Mouse (Mus musculus): ENCODE data around the gene Krt25.

Gene Krt25

GRCm38 (mm10) chr11:99322851-99323250 is at the start of gene Krt25:
Gene Krt25 (minus strand): TSS chr11:99322951.
- DNase-seq (ENCODE audit: low read depth, low spot score), result no peak

DNA sequence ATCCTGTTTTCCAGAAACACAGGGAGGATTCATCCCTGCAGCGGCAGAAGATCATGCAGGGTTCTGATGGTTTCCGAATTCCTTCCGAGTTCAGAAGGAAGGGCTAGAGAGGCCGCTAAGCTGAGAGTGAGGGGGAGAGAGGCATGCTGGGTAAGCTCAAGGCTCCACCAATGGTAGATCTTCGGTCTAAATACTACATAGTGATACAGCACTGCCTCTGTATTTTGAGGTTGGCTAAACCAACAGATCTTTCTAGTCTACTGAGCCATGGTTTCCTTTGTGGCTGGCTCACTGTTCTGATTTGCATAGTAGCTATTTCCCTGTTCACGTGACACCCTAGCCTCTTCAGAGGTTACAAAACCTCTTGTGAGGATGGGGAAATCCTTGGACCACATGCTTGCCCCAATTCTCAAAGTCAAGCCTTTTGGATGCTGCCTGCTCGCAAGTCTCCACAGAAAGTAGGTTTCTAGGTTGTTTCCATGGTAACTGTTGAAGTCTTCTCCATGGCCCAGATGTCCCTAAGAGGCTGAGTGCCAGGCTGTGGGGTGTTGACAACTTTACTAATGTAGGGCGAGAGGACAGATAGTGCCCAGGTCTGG is 47.2 kb upstream of the Krt25 start:
- DNase-seq (ENCODE audit: low read depth, low spot score), result no peak

GRCm38 (mm10) chr11:99369229-99369628 is 46.5 kb upstream of the Krt25 start:
- DNase-seq (ENCODE audit: low read depth, low spot score), result peak; percentile 84

- peak; percentile 61 for DNase-seq (ENCODE audit: low read depth, low spot score)
Observed at GRCm38 (mm10) chr11:99366791-99367190, 44.0 kb upstream of the Krt25 start.

DNA sequence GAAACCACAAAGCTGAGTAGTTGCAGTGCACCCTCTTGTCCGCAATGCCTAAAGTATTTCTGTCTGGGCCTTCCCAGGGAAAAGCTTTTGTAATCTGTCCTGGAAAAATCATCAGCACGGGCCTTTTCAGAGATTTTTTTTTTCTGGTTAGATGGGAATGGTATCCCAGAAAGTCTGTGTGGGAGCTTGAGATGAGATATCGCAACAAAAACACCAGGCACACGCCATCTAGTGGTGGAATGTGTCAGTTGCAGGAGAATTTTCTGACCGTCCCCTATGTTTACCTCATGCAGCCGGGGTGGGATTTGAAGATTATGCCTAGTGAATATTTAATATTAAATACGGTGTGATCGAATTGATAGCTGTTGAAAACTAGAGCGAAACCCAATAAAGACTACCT is 41.7 kb upstream of the Krt25 start:
- peak; percentile 74 for DNase-seq (ENCODE audit: low read depth, low spot score)

DNA sequence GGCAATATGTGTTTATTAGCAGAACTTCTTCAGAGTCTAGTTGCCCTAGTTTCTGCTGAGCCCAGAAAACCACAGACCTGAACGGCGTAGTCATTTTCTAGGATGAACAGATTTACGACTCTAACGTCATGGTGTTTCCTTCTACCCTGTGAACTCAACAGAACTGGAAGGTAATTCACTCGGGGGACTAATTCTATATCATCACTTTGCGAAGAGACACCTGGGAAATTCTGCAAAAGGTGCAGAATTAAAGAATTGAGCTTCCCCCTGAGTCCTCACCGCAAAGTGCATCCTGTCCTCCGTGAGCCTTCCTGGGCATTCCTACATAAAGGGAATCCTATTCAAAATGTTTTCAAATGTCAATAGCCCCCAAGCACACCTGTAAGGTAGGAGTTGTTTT is 38.7 kb upstream of the Krt25 start:
- no peak for DNase-seq (ENCODE audit: low read depth, low spot score)

- DNase-seq (ENCODE audit: low read depth, low spot score), result no peak
Observed at GRCm38 (mm10) chr11:99351004-99351403, 28.3 kb upstream of the Krt25 start, which contains the start of gene Krt27. Gene Krt27 (minus strand): TSS chr11:99351104.

DNA sequence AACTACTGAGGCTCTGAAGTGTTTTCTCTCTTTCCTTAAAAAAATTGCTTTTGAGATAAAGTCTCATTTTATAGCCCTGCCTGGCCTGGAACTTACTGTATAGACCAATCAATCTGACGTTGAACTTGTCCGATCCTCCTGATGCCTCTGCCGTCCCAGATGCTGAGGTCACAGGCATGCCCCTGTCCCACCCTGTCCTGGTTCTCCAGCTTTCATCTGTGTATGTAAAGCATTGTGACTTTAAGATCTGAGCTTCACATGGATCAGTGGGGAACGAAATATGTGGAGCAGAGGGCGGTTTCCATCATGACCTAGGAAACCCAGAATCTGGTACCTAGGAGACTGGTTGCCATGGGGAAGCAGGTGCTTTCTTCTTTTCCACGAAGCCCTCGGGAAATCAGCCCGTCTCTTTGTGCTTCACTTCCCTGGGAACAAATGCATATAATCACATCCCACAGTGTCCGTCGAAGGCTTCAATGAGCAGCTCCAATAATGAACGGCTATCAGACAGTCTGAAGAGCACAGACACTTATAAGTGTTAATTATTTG is 16.6 kb upstream of the Krt25 start:
- no peak for DNase-seq (ENCODE audit: low read depth, low spot score)

DNA sequence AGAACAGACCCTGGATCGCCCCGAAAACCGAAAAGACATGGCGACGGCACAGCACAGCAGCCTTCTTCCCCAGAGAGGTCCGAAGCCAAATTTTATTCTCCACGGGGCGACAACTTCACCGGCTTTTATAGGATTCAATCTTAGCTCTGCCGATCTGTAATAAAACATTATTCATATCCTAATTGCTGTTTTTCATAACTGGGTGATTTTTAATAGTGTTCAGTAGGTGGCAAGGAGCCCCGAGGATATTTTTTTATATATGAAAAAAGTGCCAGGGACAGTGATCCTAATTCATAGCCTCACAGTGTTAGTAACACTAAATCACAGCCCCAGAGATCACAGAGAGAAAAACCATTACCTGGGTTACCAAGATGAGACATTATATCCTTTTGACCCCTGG is 15.1 kb upstream of the Krt25 start, which contains the start of gene Krt26:
TSS of gene Krt26 (minus strand) at position 101 of the 400 bp plus-strand sequence.
- DNase-seq (ENCODE audit: low read depth, low spot score), result no peak

DNA sequence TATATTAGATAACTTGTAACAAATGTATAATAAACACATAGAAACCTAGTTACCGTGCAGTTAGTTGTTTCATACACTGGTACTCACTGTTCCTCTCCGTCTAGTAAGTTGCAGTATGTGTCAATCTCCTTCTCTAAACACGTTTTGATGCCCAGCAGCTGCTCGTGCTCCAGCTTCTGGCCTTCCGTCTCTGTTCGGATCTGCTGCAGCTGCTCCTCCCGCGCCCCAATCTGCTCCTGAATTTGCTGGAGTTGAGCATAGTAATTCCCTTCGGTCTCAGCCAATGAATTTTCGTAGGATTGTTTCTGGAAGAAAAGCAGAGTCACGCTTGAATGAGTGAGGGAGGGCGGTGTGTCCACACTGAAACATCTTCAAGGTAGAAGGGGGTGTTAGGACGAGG is 10.7 kb upstream of the Krt25 start:
- DNase-seq (ENCODE audit: low read depth, low spot score), result no peak

- no peak for DNase-seq (ENCODE audit: low read depth, low spot score)
Observed at GRCm38 (mm10) chr11:99329655-99330054, 6.9 kb upstream of the Krt25 start.

- no peak for DNase-seq (ENCODE audit: low read depth, low spot score)
Observed at GRCm38 (mm10) chr11:99321094-99321493, 1.7 kb downstream of the Krt25 start.

- DNase-seq (ENCODE audit: low read depth, low spot score), result no peak
Observed at GRCm38 (mm10) chr11:99319127-99319526, 3.6 kb downstream of the Krt25 start.

DNA sequence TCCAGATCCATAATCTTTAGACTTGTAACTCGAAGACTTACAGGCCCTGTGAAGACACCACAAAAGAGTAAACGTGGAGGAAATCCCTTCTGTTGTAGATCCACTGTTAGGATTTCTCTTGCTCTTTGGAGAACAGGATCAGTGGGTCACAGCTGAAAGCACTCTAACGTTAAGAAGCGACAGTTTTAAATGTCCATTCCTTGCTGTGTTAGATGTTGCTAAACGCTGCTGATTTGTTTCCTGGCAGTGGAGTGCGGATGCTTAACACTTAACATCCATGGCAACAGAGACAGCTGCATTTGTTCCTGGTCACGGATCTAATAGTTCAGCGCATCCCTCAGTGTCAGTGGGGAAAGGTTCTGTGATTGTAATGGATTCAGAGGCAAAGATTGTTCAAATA is 6.2 kb downstream of the Krt25 start:
- DNase-seq (ENCODE audit: low read depth, low spot score), result no peak

DNA sequence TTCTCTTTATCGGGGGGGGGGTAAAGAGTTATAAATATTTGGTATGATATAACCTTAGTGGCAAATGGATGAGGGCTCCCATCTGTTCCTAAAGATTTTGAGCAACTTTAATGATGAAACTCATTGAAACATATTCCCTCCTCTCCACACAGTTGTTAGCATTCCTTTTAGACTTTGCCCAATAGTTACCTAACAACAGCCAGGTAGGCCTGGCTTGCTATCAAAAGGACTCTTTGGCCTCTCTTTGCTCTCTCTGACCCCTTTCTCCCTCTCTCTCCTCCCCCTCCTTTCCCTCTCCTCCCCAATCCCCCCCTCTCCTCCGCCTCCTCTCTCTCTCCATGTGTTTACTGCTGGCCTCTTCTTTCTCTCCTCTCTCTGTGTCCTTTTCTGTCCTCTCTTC is 8.2 kb downstream of the Krt25 start:
- no peak for DNase-seq (ENCODE audit: low read depth, low spot score)

GRCm38 (mm10) chr11:99310882-99311281 is 11.9 kb downstream of the Krt25 start:
- DNase-seq (ENCODE audit: low read depth, low spot score), result peak; percentile 67

DNA sequence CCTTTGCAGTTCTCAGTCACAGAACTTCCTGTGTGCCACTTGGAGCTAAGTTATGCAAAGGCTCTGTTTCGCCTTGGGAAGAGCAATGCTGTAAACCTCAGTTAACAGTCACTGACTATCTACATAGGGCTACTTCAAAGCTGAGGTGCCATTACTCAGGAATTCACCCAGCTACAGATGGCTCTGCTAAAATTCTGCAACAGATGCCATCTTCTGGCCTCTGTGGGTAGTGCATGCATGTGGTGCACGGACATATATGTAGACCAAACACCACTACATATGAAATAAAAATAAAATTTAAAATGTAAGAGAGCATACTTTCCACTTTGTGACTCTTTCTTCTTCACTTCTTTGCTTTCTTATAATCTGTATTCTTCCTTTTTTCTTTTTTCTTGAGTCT is 15.2 kb downstream of the Krt25 start:
- DNase-seq (ENCODE audit: low read depth, low spot score), result peak; percentile 86

DNA sequence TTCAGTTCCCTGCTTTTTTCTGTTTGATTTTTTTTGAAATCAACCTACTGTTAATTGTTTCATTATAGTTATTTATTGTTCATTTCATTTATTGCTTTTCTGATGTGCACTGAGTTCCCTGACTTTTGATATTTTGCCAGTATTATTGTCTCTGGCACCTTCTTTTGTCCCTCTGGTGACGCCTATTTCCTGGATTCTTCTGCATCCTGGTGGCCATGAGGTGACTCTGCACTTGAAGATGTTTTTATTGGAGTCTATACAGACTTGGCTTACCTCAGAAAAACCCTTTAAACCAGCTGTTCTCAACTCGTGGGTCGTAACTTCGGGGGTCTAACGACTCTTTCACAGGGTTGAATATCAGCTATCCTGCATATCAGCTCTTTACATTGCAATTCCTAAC is 27.7 kb downstream of the Krt25 start:
- DNase-seq (ENCODE audit: low read depth, low spot score), result no peak

DNA sequence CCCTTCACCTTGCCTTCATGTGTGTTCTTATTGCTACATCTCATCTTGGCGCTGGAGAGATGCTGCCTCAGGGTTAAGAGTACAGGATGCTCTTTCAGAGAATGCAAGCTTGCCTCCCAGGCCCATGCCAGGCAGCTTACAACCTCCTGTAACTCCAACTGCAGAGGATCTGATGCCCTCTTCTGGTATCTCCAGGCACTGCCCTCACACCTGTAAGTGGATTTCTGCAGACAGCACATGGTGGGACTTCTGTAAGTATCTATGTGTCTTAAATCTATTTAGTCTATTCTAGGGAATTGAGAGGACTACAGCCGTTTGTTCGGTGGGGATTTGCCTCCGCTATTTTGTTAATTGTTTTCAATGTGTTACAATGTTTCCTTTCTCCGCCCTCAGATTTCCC is 29.9 kb downstream of the Krt25 start:
- peak; percentile 58 for DNase-seq (ENCODE audit: low read depth, low spot score)

DNA sequence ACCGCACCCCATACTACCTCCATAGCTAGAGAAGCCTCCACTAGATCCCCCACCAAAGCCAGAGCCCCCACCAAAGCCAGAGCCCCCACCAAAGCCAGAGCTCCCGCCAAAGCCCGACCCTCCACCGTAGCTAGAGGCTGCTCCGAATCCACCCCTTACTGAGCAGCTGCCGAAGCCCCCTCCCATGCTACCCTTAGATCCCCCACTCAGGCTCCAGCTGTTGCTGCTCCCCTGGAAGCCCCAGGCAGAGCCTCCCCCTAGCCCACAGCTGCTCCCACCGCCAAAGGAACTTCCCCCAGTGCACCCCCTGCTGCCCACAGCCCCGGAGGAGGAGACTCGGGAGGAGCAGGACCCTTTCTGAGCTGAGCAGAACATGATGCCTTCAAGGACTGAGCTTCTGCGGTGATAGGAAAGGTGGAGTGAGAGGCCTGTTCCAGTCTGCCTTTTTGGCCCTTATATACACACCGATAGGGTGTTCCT is 37.9 kb downstream of the Krt25 start, which contains the start of gene Krt24:
TSS of gene Krt24 (minus strand) at position 430 of the 480 bp plus-strand sequence.
- DNase-seq (ENCODE audit: low read depth, low spot score), result no peak

DNA sequence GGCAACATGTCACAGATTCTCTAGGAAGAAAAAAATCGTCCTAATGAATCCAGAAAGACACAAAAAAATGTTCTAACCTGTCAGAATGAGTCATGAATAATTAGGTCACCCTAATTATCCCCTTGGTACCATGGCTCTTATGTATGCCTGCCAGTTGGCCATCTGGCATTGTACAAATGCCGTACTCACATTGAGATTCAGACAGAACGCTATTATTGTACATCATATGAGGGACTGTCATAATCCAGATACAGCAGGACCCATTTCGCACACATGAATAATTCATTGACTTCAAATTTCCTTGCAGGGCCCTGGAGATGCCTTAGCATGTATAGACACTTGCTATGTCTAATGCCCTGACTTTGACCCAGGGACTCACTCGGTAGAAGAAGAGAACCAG is 38.7 kb downstream of the Krt25 start:
- no peak for DNase-seq (ENCODE audit: low read depth, low spot score)

- DNase-seq (ENCODE audit: low read depth, low spot score), result no peak
Observed at GRCm38 (mm10) chr11:99283334-99283733, 39.4 kb downstream of the Krt25 start.

GRCm38 (mm10) chr11:99281116-99281515 is 41.6 kb downstream of the Krt25 start:
- DNase-seq (ENCODE audit: low read depth, low spot score), result no peak

Measured in ZHBTc4 (cell line).